Mouse (Mus musculus) CD4-positive, CD25-positive, alpha-beta regulatory T cell, adult 2 months (primary cell): ENCODE measurements around the gene Cyb5d1.

Experiments
- DNase-seq: peaks from one replicate; pipeline ENCODE4 v3.0.0-alpha.2; 2012; ENCODE audit warnings: low read depth, low spot score

Gene Cyb5d1

GRCm38 (mm10) chr11:69395235-69395633 is at the start of gene Cyb5d1, which contains the start of gene Naa38:
Gene Cyb5d1 (minus strand): TSS chr11:69395631.
Gene Naa38 (plus strand): TSS chr11:69395487.
- peak; percentile 90 for DNase-seq

- no peak for DNase-seq
These were observed 47.9 kb upstream of the Cyb5d1 start for GRCm38 (mm10) chr11:69443328-69443727.

GRCm38 (mm10) chr11:69437291-69437690 is 41.9 kb upstream of the Cyb5d1 start:
- no peak for DNase-seq

- DNase-seq: no peak
These were observed 37.8 kb upstream of the Cyb5d1 start for GRCm38 (mm10) chr11:69433189-69433588.

GRCm38 (mm10) chr11:69432640-69432982 is 37.2 kb upstream of the Cyb5d1 start:
- DNase-seq: no peak

GRCm38 (mm10) chr11:69431829-69432639 is 36.6 kb upstream of the Cyb5d1 start:
- peak; percentile 89 for DNase-seq

GRCm38 (mm10) chr11:69430631-69431030 is 35.2 kb upstream of the Cyb5d1 start:
- no peak for DNase-seq

- no peak for DNase-seq
These were observed 33.9 kb upstream of the Cyb5d1 start for GRCm38 (mm10) chr11:69429313-69429712.

- peak; percentile 55 for DNase-seq
These were observed 33.3 kb upstream of the Cyb5d1 start for GRCm38 (mm10) chr11:69428751-69429150.

GRCm38 (mm10) chr11:69426246-69426645 is 30.8 kb upstream of the Cyb5d1 start:
- DNase-seq: no peak

GRCm38 (mm10) chr11:69423885-69424284 is 28.5 kb upstream of the Cyb5d1 start:
- DNase-seq: no peak

- DNase-seq: no peak
These were observed 27.4 kb upstream of the Cyb5d1 start for GRCm38 (mm10) chr11:69422842-69423241.

GRCm38 (mm10) chr11:69421131-69421977 is 25.9 kb upstream of the Cyb5d1 start:
- DNase-seq: no peak

- no peak for DNase-seq
These were observed 25.1 kb upstream of the Cyb5d1 start for GRCm38 (mm10) chr11:69420554-69421000.

- DNase-seq: peak; percentile 76
These were observed 24.6 kb upstream of the Cyb5d1 start for GRCm38 (mm10) chr11:69419813-69420553.

- peak; percentile 69 for DNase-seq
These were observed 24.0 kb upstream of the Cyb5d1 start for GRCm38 (mm10) chr11:69419443-69419812.

GRCm38 (mm10) chr11:69418481-69419442 is 23.3 kb upstream of the Cyb5d1 start:
- peak; percentile 93 for DNase-seq

GRCm38 (mm10) chr11:69417449-69418384 is 22.3 kb upstream of the Cyb5d1 start:
- peak; percentile 82 for DNase-seq

GRCm38 (mm10) chr11:69416921-69417448 is 21.6 kb upstream of the Cyb5d1 start:
- peak; percentile 27 for DNase-seq
